Mouse (Mus musculus) kidney, postnatal 36 days (tissue): ENCODE results near the gene Kif21a.

Source experiments
- DNase-seq, 2 experiments: peaks; one replicate each; pipeline ENCODE4 v3.0.0; 2021 to 2022; ENCODE audit warnings: mixed read lengths in 2 of 2

Gene Kif21a

DNA sequence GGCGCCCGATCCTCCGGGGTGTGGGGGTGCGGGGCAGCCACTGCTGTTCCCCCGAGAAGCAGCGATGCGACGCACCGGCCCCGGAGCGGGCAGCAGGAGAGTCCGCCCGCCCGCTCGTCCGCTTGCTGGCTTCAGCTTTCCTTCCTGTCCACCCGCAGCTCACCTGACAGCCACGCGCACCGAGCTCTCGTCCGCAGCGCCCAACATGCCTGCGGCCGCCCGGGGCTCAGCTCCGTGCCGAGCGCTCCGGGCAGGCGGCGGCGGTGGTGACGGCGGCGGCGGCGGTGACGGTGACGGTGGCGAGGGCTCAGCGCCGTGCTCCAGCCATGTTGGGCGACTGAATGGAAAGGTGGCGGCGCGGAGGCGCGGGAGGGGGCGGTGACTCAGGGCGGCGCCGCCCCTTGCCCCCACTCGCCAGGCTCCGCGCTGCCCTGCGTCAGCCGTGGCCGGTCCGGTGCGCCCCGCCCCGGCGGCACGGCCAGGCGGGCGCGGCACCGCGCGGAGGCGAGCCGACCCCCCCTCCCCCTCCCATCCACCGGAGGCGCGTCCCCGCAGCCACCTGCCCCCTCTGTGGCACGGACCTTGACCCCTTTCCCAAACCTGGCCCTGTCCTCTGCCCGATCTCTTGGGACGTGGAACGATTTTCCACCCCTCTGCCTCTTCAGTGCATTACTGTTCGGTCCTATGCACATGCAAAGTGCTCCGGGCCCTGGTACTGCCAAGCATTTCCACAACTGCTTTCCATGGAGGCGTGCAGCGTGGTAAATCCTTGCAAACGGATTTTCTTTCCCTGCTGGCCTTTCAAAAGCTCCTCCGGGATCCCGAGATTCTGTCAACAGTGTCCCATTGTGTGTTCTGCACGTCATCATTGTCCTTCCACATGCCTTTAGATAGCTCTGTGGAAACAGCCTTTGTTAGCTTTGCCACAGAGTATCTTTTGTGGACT, at the start of gene Kif21a:
Gene Kif21a, minus strand, starts transcription at position 453 of the 946 bp plus-strand sequence.
- peak; percentile 77 to 88 for DNase-seq

- DNase-seq = no peak
Observed at GRCm38 (mm10) chr15:91096606-91097005, 46.9 kb upstream of the Kif21a start.

- no peak for DNase-seq
Observed at GRCm38 (mm10) chr15:91089427-91089826, 39.7 kb upstream of the Kif21a start.

DNA sequence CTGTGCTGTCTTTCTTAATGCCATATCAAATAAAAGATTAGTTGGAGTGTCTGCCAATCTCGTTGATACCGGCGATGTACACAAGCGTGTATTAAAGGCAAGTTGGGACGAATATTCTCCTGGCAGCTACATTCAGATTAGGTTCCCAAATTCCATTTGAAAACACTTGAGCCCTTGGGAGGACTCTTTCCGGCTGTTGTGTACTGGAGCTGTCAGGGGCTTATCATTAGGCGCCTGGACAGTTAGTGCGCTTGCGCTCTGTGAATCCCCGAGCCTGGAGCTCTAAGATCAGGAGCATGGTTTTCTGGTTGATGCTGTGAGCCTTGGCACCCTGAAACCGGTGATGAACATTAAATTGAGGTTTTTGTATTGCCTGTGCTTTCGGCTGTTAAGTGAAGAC, 38.3 kb upstream of the Kif21a start:
- DNase-seq = no peak

- DNase-seq = no peak
Observed at GRCm38 (mm10) chr15:91077457-91078410, 28.0 kb upstream of the Kif21a start.

GRCm38 (mm10) chr15:91072440-91072839, 22.7 kb upstream of the Kif21a start:
- DNase-seq = no peak

DNA sequence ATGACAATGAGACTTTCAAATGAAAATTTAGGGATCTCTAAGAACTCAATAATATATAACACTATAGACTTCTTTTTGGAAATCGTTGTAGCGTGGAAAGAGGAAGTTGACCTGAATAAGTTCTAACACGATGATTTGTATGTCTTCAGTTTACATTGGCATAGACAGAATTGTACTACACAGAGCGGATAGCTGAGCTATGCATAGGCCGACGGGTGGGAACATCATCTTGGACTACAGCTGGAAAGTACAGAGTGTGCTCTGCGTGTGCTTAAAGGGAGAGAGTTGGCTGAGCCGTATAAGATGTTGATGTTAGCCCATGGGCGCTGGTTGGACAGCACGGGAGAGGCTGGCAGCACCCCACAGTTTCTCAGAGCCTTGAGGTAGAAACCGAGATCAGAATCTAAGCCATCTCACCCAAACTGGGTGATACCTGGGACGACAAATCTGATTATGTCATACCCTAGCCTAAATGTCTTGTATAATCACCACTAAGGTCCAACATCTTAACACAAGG, 14.6 kb upstream of the Kif21a start:
- no peak for DNase-seq

- no peak for DNase-seq
Observed at GRCm38 (mm10) chr15:91063845-91064244, 14.1 kb upstream of the Kif21a start.

GRCm38 (mm10) chr15:91056866-91057342, 7.2 kb upstream of the Kif21a start:
- no peak for DNase-seq

GRCm38 (mm10) chr15:91056176-91056865, 6.6 kb upstream of the Kif21a start:
- DNase-seq = peak in 1 of 2 experiments; percentile 41

DNA sequence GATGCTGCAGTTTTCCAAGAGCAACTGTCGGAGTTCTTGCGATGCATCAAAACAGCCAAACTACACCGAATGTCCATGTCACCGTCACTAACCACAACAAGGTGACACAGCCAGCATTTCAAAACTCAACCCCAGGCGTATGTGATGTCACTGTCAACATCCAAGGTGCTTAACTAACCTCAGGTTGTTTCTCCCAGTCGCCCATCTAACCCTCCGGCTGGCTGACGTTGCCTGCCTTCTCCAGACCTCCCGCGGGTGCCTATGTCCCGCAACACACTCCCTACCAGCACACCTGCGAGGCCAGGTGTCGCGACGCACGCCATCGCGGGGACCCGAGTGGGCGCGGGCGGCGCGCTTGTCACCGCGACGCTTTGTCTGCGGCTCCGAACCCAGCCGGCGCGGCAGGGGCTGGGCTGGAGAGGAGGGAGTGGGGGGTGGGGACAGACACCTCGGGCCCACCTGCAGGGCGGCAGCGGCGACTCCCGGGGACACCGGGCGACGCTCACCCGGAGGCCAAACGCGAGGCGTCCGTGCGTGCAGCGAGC, 725 bp downstream of the Kif21a start:
- DNase-seq = no peak

DNA sequence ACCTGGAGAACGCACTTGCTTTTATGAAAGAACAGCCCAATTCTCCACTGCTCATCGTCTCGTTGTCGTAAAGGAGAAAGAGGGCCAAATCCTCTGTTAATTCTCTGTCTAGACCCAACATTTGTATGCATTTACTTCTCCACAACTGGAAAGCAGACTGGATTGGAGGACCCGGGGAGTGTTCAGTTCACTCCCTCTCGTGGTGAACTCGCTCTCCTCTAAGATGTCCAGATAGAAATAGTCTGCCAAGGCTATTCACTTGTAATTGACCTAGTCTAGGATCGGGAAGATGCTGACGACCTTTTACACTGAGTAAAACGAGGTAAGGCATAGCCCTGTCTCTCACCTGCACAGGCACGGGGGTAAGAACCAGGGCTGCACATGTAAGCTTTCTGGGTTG, 2.1 kb downstream of the Kif21a start:
- no peak for DNase-seq

- peak; percentile 71 to 76 for DNase-seq
Observed at GRCm38 (mm10) chr15:91046506-91046905, 3.2 kb downstream of the Kif21a start.

DNA sequence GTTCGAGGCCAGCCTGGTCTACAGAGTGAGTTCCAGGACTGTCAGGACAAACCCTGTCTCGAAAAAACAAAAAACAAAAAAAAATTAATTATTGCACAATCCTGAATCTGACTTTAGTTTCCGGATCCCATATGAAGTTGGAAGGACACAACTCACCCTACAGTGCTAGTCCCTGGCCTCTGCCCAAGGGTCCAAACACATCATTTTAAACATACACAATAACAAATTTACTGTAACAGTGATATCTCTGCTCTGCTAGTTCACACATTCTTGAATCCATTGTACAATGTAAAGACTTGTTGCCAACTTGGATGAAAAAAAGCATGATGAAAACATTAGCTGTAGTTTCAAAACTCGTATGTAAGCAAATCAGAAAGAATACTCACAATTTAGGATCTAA, 6.5 kb downstream of the Kif21a start:
- DNase-seq = no peak

GRCm38 (mm10) chr15:91038860-91039259, 10.9 kb downstream of the Kif21a start:
- no peak for DNase-seq

- DNase-seq = peak in 1 of 2 experiments; percentile 48
Observed at GRCm38 (mm10) chr15:91034090-91034489, 15.7 kb downstream of the Kif21a start.

DNA sequence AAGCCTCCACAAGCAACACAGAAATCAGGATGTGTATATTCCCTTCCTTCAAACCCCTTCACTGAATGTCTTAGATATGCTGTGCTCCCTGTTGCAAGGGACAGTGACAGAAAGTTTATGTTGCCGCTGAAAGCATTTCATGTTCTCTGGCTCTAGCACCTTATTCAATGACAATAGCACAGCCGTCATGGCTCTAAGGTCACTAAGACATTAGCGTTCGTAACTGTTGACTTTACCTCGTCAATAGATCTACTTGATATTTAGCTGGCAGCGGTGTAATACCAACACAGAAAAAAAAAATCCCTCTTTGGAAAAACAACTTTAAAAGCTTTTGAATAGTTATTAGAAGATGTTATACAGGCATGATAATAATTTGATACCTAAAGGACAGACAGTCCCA, 16.2 kb downstream of the Kif21a start:
- DNase-seq = no peak

- DNase-seq = no peak
Observed at GRCm38 (mm10) chr15:91028962-91029361, 20.8 kb downstream of the Kif21a start.

DNA sequence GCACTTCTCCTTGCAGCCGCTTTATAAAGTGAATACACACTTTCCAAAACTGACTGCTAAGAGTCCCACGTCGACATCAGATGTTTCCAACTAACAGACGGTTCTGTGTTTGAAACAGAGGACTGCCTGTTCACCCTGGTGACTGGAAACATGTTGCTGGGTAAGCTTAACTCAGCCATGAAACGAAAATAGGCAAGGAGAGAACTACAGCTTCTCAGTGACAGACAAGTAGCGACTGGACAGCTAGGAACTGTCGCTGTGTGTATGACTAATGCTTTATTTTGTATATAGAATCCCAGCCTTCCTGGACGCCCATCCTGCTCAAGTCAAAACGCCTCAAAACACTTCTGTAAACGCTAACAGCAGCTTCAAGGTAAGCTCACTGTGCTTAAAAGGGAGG, 21.3 kb downstream of the Kif21a start:
- no peak for DNase-seq

- no peak for DNase-seq
Observed at GRCm38 (mm10) chr15:91022276-91022675, 27.5 kb downstream of the Kif21a start.

GRCm38 (mm10) chr15:91018861-91019187, 30.9 kb downstream of the Kif21a start:
- DNase-seq = no peak
